Mouse (Mus musculus) midbrain, embryonic 12.5 days (tissue): ENCODE measurements around the gene Tmem131. TPM values are rescaled to one million over a fixed set of nuclear protein-coding genes. Genes with fewer than 3 reads are reported as not detected.
"Not testable (repeated sequence)": the region's sequence is repeated elsewhere in the genome, so short reads cannot be mapped to it uniquely, and the experiment has no call there.

ENCODE experiments used
- ATAC-seq: fragments of 200-750 bp; cut with Nextera tagmentation; 2 replicates; pipeline ENCODE4 v1.8.0; 2017; ENCODE audit warnings: low read depth, moderate TSS enrichment, moderate library complexity; ENCODE audit not compliant: low FRiP score
- H3K27ac ChIP-seq: fragments of 300-500 bp; sonication (generic); replicated peaks from 2 replicates; pipeline ENCODE4 v1.5.1; 2016; ENCODE audit warnings: mild to moderate bottlenecking
- H3K27me3 ChIP-seq: fragments of 300-500 bp; sonication (generic); 2 replicates; pipeline ENCODE4 v1.6.1; 2016; ENCODE audit warnings: mild to moderate bottlenecking
- H3K36me3 ChIP-seq: fragments of 300-500 bp; sonication (generic); 2 replicates; pipeline ENCODE4 v1.6.1; 2016
- H3K4me1 ChIP-seq: fragments of 300-500 bp; sonication (generic); 2 replicates; pipeline ENCODE4 v1.6.1; 2016
- H3K4me2 ChIP-seq: fragments of 300-500 bp; sonication (generic); replicated peaks from 2 replicates; pipeline ENCODE4 v1.6.1; 2016; ENCODE audit warnings: mild to moderate bottlenecking, moderate library complexity
- H3K4me3 ChIP-seq: fragments of 300-500 bp; sonication (generic); 2 replicates; pipeline ENCODE4 v1.5.1; 2016; ENCODE audit warnings: mild to moderate bottlenecking
- H3K9ac ChIP-seq: fragments of 300-500 bp; sonication (generic); replicated peaks from 2 replicates; pipeline ENCODE4 v1.6.1; 2016; ENCODE audit warnings: mild to moderate bottlenecking, moderate library complexity
- H3K9me3 ChIP-seq: fragments of 300-500 bp; sonication (generic); 2 replicates; pipeline ENCODE4 v1.6.1; 2016; ENCODE audit warnings: mild to moderate bottlenecking
- WGBS: fragments of 180-500 bp; shearing (Covaris S2); methylation state at CpG from one replicate; pipeline ENCODE4 v1.1.7; 2016; 5-methylcytosine and 5-hydroxymethylcytosine counted together
- polyA plus RNA-seq: library from polyadenylated mRNA; unstranded; fragments of >200 nt; fragmentation: Nextera tagmentation; extraction: Ambion mirVana; gene quantifications from 2 replicates; pipeline ENCODE4 v1.2.1, GENCODE M21; 2016

Tmem131 gene
- polyA plus RNA-seq, 1 experiment from 2014 or later, result 17.8 TPM

DNA sequence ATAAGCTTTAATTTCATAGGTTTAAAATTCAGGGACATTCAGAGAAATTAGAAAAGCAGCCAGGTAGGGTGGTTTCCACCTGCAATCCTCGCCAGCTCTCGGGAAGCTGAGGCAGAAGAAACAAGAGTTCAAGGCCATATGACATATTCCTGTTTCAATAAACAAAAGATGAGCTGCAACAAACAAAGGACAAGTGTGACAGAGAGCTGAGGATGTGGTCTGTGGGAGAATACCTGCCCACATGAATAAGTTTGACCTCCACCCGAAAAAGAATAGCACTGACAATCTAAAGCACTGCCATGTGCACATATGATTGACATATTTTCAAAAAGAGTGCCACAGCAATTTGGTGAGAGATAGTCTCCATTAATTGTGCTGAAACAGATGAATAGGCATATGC, 31.9 kb downstream of the Tmem131 start:
- Histone ChIP-seq H3K9ac (no peak overlapping the region), H3K9me3 (no peaks in the 10 kb centered on the region), H3K4me3 (no peak overlapping the region), H3K4me1 (0 out of 2 replicates have a peak, but pooled peaks cover 5% of the 10 kb centered on the region), H3K36me3 (0 out of 2 replicates have a peak, but pooled peaks cover 5% of the 10 kb centered on the region), H3K4me2 (no peak overlapping the region), H3K27ac (no peak overlapping the region), H3K27me3 (no peaks in the 10 kb centered on the region)
- 86% methylated on average over 3 of the region's 3 CpGs for WGBS
- ATAC-seq, result no peak

DNA sequence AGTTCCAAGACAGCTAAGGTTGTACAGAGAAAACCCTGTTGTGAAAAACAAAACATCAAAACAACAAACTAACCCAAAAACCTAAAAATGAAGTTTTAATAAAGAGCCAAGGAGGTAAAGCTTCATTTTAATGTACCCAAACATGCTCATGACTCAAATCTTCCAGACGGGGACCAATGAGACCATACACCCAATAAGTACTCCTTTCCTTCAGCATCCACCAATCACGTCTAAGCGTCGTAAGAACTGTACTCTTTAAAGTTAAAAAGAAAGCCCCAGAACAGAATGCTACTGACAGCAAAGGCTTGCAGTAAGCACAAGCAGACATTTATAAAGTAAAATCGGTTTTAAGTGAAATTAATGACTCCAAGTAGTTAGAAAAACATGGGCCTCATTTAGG, 33.1 kb downstream of the Tmem131 start:
- 0 out of 2 replicates have a peak, but pooled peaks cover 5% of the 10 kb centered on the region for H3K36me3 ChIP-seq
- H3K4me3 ChIP-seq, result no peak overlapping the region
- no peak overlapping the region for H3K27ac ChIP-seq
- no peaks in the 10 kb centered on the region for H3K27me3 ChIP-seq
- 93% methylated on average over 5 of the region's 5 CpGs for WGBS
- H3K4me2 ChIP-seq, result no peak overlapping the region
- H3K9me3 ChIP-seq, result no peaks in the 10 kb centered on the region
- H3K9ac ChIP-seq, result no peak overlapping the region
- H3K4me1 ChIP-seq, result 0 out of 2 replicates have a peak, but pooled peaks cover 3% of the 10 kb centered on the region
- ATAC-seq, result no peak

- not testable (repeated sequence) for H3K9ac ChIP-seq, ATAC-seq, H3K27me3 ChIP-seq, H3K4me2 ChIP-seq, H3K9me3 ChIP-seq, H3K4me1 ChIP-seq, H3K4me3 ChIP-seq, H3K27ac ChIP-seq, H3K36me3 ChIP-seq
- WGBS, result 92% methylated on average over 7 of the region's 7 CpGs
These were observed 33.5 kb downstream of the Tmem131 start for GRCm38 (mm10) chr1:36909965-36910364.

DNA sequence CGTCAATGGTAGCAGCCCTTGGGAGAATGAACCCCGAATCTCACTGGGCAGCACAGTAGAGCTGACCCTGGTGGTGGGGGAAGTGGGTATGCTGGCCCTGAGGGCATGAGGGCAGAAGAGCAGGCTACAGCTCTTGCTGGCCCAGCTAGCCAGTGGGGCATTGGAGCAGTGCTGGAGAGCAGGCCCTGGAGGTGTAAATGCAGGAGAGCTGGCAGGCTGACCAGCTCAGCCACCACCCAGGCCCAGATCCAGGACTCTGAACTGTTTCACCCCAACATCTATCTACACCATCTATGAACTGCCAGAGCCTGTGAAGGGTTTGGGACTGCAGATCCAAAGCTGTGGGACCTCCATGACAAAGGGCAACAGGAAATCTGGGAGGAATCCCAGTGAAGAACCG, 38.2 kb downstream of the Tmem131 start:
- 85% methylated on average over 3 of the region's 3 CpGs for WGBS
- Histone ChIP-seq H3K4me3 (no peak overlapping the region), H3K4me1 (peaks cover 5% of the 10 kb centered on the region; the same call in 1 of the 2 replicates), H3K27ac (no peak overlapping the region), H3K36me3 (0 out of 2 replicates have a peak, but pooled peaks cover 5% of the 10 kb centered on the region), H3K27me3 (no peaks in the 10 kb centered on the region), H3K4me2 (no peak overlapping the region), H3K9me3 (no peaks in the 10 kb centered on the region), H3K9ac (no peak overlapping the region)
- ATAC-seq, result no peak

GRCm38 (mm10) chr1:36904489-36904888, 39.0 kb downstream of the Tmem131 start:
- Histone ChIP-seq H3K27ac (no peak overlapping the region), H3K4me2 (no peak overlapping the region), H3K27me3 (no peaks in the 10 kb centered on the region), H3K36me3 (0 out of 2 replicates have a peak, but pooled peaks cover 5% of the 10 kb centered on the region), H3K4me3 (no peak overlapping the region), H3K9ac (no peak overlapping the region), H3K4me1 (peaks cover 5% of the 10 kb centered on the region; the same call in 1 of the 2 replicates), H3K9me3 (no peaks in the 10 kb centered on the region)
- WGBS, result 79% methylated on average over 6 of the region's 6 CpGs
- no peak for ATAC-seq

DNA sequence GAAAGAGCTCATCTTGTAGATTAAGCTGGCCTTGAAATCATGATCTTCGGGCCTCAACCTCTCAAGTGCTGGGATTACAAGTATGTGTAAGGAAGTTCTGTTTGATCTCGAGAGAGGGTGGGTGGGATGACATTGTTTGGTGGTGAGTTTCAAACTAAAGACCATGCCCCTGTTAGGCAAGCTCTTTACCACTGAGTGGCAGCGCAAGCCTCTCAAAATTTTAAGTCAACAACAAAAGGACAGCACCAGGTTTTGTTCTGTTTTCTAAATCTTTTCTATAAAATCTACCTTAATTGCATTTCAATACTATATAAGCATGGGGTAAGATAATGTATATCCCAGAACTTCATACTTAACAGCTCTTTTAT, 39.4 kb downstream of the Tmem131 start:
- no peak overlapping the region for H3K27ac ChIP-seq
- peaks cover 5% of the 10 kb centered on the region; the same call in 1 of the 2 replicates for H3K4me1 ChIP-seq
- 0 out of 2 replicates have a peak, but pooled peaks cover 5% of the 10 kb centered on the region for H3K36me3 ChIP-seq
- H3K4me3 ChIP-seq, result no peak overlapping the region
- H3K27me3 ChIP-seq, result no peaks in the 10 kb centered on the region
- no peak overlapping the region for H3K9ac ChIP-seq
- H3K9me3 ChIP-seq, result no peaks in the 10 kb centered on the region
- ATAC-seq, result no peak
- 58% methylated on average over 3 of the region's 3 CpGs for WGBS
- H3K4me2 ChIP-seq, result no peak overlapping the region

DNA sequence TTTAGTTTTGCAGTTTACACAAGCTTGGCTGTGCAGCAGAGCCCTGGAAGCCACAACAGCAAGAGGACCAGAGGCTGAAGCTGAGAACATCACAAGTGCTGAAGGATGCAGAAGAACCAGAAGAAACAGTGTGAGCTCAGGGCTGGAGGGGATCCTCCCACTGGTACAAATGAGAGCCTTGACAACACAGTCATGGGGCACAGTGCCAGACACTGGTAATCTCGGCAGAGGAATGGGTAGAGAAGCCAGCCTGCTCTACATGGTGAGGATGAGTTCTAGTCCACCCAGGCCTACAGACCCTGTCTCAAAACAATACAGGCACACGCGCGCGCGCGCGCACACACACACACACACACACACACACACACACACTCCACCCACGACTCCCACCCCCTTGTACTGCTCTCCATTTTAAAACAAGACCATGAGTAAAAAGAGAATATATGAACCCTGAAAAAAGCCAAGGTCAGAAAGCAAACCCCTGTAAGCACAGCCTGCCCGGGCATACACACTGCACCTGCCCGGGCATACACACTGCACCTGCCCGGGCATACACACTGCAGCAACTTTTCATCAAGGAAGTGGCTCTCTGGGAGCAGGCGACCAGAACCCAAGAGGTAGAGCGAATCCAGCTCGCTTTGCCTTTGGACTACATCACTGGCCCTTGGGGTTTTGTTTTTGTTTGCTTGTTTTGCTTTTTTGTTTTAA, 39.9 kb downstream of the Tmem131 start:
- Histone ChIP-seq H3K4me2 (no peak overlapping the region), H3K4me1 (peaks cover 5% of the 10 kb centered on the region; the same call in 1 of the 2 replicates), H3K9me3 (no peaks in the 10 kb centered on the region), H3K27me3 (no peaks in the 10 kb centered on the region), H3K27ac (no peak overlapping the region), H3K4me3 (no peak overlapping the region), H3K9ac (no peak overlapping the region), H3K36me3 (0 out of 2 replicates have a peak, but pooled peaks cover 5% of the 10 kb centered on the region)
- WGBS, result 96% methylated on average over 15 of the region's 15 CpGs
- ATAC-seq, result no peak

GRCm38 (mm10) chr1:36902533-36903315, 40.7 kb downstream of the Tmem131 start:
- no peak overlapping the region for H3K27ac ChIP-seq
- ATAC-seq, result no peak
- WGBS, result 89% methylated on average over 11 of the region's 11 CpGs

DNA sequence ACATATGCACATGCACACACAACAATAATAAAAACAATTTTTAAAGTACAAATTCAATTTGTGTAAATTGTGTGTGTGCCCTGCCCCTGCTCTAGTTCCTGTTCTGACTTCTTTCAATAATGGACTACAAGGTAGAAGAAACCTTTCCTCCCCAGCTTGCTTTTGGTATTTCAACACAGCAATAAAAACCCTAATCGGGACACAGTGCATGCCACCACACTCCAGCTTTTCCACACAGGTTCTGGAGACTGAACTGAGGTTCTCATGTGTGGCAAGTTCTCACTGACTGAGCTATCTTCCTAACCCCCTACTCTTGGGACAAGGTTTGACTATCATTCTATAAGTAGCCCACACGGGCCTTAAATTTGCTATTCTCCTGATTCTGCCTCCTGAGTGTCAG, 43.8 kb downstream of the Tmem131 start:
- Histone ChIP-seq H3K4me2 (no peak overlapping the region), H3K27ac (no peak overlapping the region), H3K9me3 (no peaks in the 10 kb centered on the region), H3K36me3 (no peaks in the 10 kb centered on the region), H3K9ac (no peak overlapping the region), H3K4me3 (no peak overlapping the region), H3K27me3 (no peaks in the 10 kb centered on the region), H3K4me1 (peaks cover 3% of the 10 kb centered on the region; the same call in 1 of the 2 replicates)
- no peak for ATAC-seq
- 95% methylated on average over 2 of the region's 2 CpGs for WGBS

More at GRCm38 (mm10) chr1:36902533-36903315, 40.7 kb downstream of the Tmem131 start:
- Histone ChIP-seq H3K27me3 (no peaks in the 10 kb centered on the region), H3K4me2 (no peak overlapping the region), H3K4me1 (peaks cover 5% of the 10 kb centered on the region; the same call in 1 of the 2 replicates), H3K4me3 (no peak overlapping the region), H3K36me3 (0 out of 2 replicates have a peak, but pooled peaks cover 5% of the 10 kb centered on the region), H3K9me3 (no peaks in the 10 kb centered on the region), H3K9ac (no peak overlapping the region)

GRCm38 (mm10) chr1:36896423-36896822, 47.0 kb downstream of the Tmem131 start:
- H3K4me2 ChIP-seq, result no peak overlapping the region
- H3K9ac ChIP-seq, result no peak overlapping the region
- H3K27ac ChIP-seq, result no peak overlapping the region
- 91% methylated on average over 4 of the region's 4 CpGs for WGBS
- no peaks in the 10 kb centered on the region for H3K9me3 ChIP-seq
- no peak for ATAC-seq
- H3K36me3 ChIP-seq, result no peaks in the 10 kb centered on the region
- no peak overlapping the region for H3K4me3 ChIP-seq
- H3K4me1 ChIP-seq, result peaks cover 6% of the 10 kb centered on the region
- H3K27me3 ChIP-seq, result no peaks in the 10 kb centered on the region

DNA sequence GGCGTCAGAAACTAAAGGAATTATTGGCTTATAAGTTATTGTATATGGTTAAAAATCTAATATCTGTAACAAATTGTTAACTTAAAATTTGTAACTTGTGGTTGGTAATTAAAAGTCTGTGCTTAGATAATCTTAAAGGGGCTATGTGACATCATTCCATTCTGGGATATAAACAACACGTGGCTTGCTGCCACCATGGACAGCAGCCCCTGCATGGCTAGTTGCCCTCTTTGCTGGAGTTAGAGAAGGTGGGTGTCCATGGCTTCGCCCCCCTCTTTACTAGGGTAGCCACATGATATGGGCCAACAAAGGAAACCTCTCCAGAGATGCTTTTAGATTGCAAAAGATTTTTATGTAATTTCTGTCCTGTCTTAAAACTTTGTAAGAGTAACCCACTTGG, 48.0 kb downstream of the Tmem131 start:
- WGBS, result 82% methylated on average over 3 of the region's 3 CpGs
- Histone ChIP-seq H3K9ac (no peak overlapping the region), H3K27me3 (no peaks in the 10 kb centered on the region), H3K4me3 (no peak overlapping the region), H3K4me2 (no peak overlapping the region), H3K27ac (no peak overlapping the region), H3K4me1 (peaks cover 10% of the 10 kb centered on the region), H3K9me3 (no peaks in the 10 kb centered on the region), H3K36me3 (no peaks in the 10 kb centered on the region)
- no peak for ATAC-seq

- Histone ChIP-seq H3K27ac (no peak overlapping the region), H3K27me3 (no peaks in the 10 kb centered on the region), H3K4me1 (peaks cover 10% of the 10 kb centered on the region), H3K9ac (no peak overlapping the region), H3K4me2 (no peak overlapping the region), H3K36me3 (no peaks in the 10 kb centered on the region), H3K9me3 (no peaks in the 10 kb centered on the region), H3K4me3 (no peak overlapping the region)
- WGBS, result 97% methylated on average over 3 of the region's 3 CpGs
- no peak for ATAC-seq
These were observed 49.3 kb downstream of the Tmem131 start for GRCm38 (mm10) chr1:36894136-36894535.
